Mouse (Mus musculus): ENCODE results near the gene Tshz2. TPM values are rescaled to one million over a fixed set of nuclear protein-coding genes. Genes with fewer than 3 reads are reported as not detected.

The Tshz2 gene
- total RNA-seq, 2 experiments from 2014 or later, result 20.7 to 49.7 TPM

DNA sequence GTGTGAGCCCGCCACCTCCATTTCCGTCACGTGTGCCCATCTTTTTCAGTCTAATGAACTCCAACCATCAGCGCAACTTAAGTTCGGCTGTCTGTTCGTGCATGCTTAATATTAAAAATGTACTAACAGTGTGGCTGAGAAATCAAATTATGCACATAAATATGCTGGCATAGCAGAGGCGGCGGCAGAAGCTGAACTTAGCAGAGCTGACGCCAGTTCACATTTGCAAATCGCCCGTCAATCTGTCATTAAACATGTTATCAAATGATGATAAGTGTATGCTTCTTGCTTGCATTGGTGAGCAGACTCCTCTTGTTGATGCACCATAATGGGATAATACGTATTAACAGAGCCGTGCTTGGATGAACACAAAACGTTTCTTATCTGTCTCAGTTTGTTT lies 280.0 kb downstream of the Tshz2 start:
- DNase-seq (ENCODE audit: low spot score in 2 of 2), result no peak
- intact Hi-C loops (cut with DNase I), result no loop called here

DNA sequence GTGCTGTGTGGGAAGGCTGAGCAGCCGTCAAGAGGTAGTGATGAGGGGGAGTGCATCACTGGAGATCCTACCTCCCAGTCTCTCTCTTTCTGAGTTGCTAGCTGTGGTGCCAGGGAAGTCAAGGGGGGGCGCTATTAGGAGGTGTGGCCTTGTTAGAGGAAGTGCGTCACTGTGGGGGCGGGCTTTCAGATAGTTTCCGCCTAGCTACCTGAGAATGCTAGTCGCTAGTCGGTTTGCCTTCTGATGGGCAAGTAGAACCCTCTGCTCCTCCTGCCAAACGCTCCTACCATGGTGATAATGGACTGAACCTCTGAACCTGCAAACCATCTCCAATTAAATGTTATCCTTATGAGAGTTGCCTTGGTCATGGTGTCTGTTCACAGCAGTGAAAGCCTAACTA lies 282.1 kb downstream of the Tshz2 start:
- DNase-seq (ENCODE audit: low spot score in 2 of 2), result peak in 1 of 2 experiments; percentile 14
- intact Hi-C loops (cut with DNase I), result no loop called here

DNA sequence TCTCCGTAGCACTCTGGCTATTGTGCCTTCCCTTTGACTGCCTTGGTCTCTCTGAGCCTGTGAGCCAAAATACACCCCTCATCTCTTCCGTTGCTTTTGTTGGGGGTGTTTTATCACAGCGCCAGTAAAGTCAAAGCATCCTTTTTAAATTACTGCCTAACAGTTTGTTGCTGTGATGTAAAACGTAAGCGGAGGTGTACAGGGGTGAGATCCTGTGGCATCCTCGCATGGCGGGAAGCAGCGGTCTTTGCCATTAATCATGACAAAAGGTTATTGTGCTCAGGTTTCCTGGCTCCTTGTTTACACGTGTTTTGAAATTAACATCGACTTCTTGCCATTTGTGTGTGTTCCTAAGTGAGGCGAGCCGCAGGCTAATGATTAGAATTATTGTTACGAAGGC lies 282.5 kb downstream of the Tshz2 start:
- no peak for DNase-seq (ENCODE audit: low spot score in 2 of 2)
- intact Hi-C loops (cut with DNase I), result no loop called here

DNA sequence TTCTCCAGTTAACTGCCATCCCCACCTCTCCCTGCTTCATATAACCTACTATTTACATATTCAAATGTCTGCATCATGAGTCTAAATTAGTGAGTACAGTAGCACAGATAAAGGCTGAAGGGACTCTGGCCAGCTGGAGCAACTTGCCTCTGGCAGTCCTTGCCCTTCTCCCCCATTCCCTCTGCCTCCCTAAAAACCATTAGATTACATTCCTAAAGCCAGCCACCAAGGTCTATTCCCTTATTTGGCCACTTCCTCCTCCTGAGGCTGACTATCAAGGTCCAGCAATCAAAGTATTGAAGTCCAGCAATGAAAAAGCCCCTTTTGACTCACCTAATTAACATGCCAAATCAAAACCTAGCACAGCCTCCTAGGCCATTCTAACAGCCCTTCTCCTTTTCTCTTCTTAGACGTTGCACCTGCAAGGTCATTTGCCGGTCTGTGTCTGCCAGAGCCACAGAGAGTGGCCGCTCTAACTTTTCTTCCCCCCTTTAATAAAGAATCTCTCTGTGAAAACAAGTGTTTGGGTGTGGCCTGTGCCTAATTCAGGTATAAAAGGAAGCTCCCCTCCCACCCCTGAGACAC lies 286.4 kb downstream of the Tshz2 start:
- DNase-seq (ENCODE audit: low spot score in 2 of 2), result no peak
- intact Hi-C loops (cut with DNase I), result no loop called here

- intact Hi-C loops (cut with DNase I), result no loop called here
- DNase-seq (ENCODE audit: low spot score in 2 of 2), result no peak
Observed at GRCm38 (mm10) chr2:169924177-169924810, 291.5 kb downstream of the Tshz2 start.

- intact Hi-C loops (cut with DNase I), result no loop called here
- DNase-seq (ENCODE audit: low spot score in 2 of 2), result no peak
Observed at GRCm38 (mm10) chr2:169925466-169925865, 292.7 kb downstream of the Tshz2 start.

- intact Hi-C loops (cut with DNase I), result no loop called here
- no peak for DNase-seq (ENCODE audit: low spot score in 2 of 2)
Observed at GRCm38 (mm10) chr2:169926016-169926415, 293.2 kb downstream of the Tshz2 start.

GRCm38 (mm10) chr2:169927401-169927800 lies 294.6 kb downstream of the Tshz2 start:
- DNase-seq (ENCODE audit: low spot score in 2 of 2), result no peak
- intact Hi-C loops (cut with DNase I), result no loop called here

DNA sequence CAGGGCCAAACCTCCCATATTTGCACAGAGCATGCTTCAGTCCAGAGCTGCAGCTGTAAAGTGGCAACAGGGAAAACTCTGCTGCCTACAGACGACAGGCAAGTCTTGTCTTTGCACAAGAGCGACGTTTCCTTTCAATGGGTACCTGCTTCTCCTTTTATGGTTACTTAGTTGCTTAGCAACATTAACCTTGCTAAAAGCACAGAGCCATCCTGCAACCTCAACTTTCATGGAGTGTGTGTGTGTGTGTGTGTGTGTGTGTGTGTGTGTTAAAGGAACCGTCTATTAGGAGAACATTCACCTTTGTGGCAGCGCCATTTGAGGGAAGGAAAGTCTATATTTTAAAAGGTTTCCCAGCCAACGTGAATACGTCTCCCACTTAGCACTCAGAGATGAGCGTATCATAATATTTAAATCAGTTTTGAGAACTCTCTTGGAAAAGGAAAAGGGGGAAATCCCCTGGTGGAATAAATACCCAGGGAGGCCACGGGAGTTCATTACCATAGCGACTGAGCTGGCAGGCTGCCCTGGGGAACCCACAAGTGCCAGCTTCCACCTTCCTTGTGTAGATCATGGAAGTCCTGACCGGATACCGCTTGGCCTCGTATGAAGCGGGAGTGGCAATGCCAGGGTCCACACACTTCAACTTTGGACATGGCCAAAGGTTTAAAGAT lies 295.8 kb downstream of the Tshz2 start:
- peak; percentile 15 to 49 for DNase-seq (ENCODE audit: low spot score in 2 of 2)
- intact Hi-C loops (cut with DNase I), result no loop called here

DNA sequence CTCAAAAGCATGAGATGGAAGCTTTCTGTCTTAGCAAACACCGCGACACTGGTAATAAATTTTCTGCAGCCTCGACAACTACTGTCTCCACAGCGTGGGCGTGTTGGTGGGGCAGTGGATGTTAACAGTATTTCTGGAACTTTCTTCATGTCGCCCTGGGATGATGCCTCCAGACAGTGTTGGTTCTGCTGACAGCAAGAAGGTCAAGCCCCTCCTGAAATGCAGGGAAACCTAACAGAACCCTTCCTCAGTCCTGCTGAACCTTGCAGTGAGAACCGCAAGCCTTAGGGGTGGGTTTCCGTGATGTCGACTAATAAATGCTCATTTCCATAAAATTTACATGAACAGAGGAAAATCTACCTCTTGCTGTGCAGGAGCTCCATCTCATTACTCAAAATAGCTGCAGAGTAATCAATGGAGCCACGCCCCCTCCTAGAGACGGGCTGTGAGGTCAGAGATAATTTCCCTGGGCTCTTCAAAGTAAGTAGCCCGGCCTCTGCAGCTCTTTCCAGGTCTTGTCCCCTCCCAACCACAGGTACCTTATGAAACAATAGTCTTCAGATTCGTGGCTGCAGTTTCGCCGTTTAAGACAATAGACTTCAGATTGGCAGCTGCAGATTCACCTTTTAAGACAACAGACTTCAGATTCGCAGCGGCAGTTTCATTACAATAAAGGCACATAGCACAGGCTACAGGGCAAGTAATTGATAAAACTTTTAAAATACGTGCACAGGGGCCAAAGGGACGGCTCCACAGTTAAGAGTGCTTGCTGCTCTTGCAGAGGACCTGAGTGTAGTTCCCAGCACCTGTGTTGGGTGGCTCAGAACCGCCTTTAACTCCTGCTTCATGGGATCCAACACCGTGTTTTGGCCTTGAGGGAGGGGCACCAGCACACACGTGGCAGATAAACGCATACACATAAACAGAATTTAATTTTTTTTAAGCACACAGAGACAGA lies 297.0 kb downstream of the Tshz2 start:
- intact Hi-C loops (cut with DNase I), result no loop called here
- peak; percentile 13 to 66 for DNase-seq (ENCODE audit: low spot score in 2 of 2)

DNA sequence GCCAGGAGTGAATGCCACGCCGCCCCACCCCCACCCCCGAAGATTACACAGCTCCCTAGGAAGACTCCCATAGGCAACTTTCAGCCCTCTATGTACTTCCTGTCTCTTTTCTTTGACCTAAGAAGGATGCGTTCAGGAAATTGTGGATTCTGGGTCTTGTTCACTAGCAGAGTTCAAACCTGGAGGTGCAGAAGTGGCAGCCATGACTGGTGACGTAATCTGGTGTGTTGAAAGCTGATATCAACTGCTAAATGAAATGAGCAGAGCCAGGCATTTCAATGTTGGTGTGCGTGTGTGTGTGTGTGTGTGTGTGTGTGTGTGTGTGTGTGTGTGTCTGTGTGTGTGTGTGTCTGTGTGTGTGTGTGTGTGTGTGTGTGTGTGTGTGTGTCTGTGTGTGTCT lies 302.8 kb downstream of the Tshz2 start:
- DNase-seq (ENCODE audit: low spot score in 2 of 2), result no peak
- intact Hi-C loops (cut with DNase I), result no loop called here

- intact Hi-C loops (cut with DNase I), result no loop called here
- no peak for DNase-seq (ENCODE audit: low spot score in 2 of 2)
Observed at GRCm38 (mm10) chr2:169940297-169941142, 307.7 kb downstream of the Tshz2 start.

- intact Hi-C loops (cut with DNase I), result no loop called here
- DNase-seq (ENCODE audit: low spot score in 2 of 2), result no peak
Observed at GRCm38 (mm10) chr2:169943727-169944126, 310.9 kb downstream of the Tshz2 start.

- no peak for DNase-seq (ENCODE audit: low spot score in 2 of 2)
- intact Hi-C loops (cut with DNase I), result no loop called here
Observed at GRCm38 (mm10) chr2:169948139-169948538, 315.3 kb downstream of the Tshz2 start.

GRCm38 (mm10) chr2:169951041-169951440 lies 318.2 kb downstream of the Tshz2 start:
- intact Hi-C loops (cut with DNase I), result no loop called here
- no peak for DNase-seq (ENCODE audit: low spot score in 2 of 2)

DNA sequence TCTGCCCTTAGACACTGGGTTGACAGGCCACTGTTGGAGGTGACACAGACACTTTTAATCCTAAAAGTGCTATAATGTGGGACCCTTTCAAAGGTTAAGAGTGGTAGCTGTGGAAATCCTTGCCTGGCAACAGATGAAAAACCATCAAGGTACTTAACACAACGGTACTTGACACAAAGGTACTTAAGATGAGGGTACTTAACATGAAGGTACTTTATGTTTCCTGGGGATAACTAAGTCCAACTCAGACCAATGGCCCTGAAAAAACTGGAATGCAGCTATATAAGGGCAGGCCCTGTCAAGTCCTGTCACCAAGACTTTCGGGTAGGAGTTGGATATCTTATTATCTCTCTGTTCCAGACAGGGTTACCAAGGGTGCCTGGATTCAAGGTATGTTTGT lies 320.2 kb downstream of the Tshz2 start:
- DNase-seq (ENCODE audit: low spot score in 2 of 2), result no peak
- intact Hi-C loops (cut with DNase I), result no loop called here

DNA sequence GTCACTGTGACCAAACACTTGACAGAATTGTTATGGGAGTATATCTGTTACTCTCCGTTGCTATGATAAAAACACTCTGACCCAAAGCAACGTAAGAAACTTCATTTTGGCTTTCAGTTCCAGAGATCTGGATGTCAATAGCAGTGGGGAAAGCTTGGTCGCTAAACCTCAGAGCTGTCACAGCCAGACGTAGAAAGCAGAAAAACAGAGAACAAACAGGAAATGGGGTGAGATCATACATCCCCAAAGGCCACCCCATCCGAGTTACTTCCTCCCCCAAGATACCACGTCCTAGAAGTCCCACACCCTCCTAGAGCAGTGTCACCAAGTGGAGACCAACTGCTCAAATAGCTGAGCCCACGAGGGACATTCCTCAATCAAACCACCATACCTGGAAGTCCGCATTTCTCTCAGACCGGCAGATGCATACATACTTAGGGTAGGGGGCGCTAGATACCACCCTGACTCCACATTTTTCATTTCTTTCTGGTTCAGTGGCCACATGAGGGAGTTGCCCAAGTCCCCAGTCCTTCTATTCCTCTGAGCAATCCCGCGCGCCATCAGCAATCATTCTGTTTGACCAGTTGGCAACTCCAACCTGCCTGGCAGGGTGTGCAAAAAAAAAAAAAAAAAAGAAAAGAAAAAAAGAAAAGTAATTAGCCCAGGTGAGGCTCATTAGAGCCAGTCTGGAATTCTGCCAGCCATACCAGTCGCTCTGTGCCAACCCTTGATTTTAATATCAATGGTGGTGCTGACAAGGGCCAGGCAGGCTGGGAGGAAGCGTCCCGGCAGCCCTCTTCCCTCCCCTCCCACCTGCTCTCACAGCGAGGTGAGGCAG lies 326.1 kb downstream of the Tshz2 start:
- intact Hi-C loops (cut with DNase I), result no loop called here
- DNase-seq (ENCODE audit: low spot score in 2 of 2), result no peak

Data from left cerebral cortex, postnatal 14 days (tissue).